Mouse (Mus musculus) T-helper 17 cell (primary cell): Measurements from ENCODE around the gene Psmd2.

Experiments used
- in situ Hi-C, 2 experiments: fragments of 300-600 bp; cut with MboI, MseI; formaldehyde crosslinking; loops; 1 replicate in 1 of 2; 2 replicates in 1 of 2; pipeline ENCODE4 v1.15.1; 2025; ENCODE audit warnings: high pct_unique_total_duplicates in 2 of 2

Gene Psmd2

DNA sequence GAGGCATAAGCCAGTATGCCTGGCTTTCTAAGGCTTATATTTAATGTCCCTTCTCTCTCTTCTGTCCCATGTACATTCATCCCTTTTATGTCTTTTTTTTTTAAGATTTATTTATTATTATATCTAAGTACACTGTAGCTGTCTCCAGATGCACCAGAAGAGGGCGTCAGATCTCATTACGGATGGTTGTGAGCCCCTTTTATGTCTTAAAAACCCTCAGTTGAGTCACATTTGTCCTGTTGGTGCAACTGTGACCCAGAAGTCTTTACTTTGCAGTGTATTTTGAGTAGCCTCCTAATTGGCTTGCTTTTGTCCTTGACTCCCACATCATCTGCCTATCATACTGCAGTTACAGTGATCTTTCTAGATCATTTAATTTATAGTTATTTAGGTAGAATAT lies 1.9 kb downstream of the Psmd2 start:
- in situ Hi-C loops = loop anchor here in 1 of 2 experiments (5.0 to 25.0 kb wide), 2 partner anchors 36 to 691 kb away; no protein-coding TSS in a partner anchor

GRCm38 (mm10) chr16:20657661-20658060 lies 6.2 kb downstream of the Psmd2 start:
- in situ Hi-C loops = loop anchor here in 1 of 2 experiments (25.0 kb wide), 1 partner anchor 695 kb away; no protein-coding TSS in a partner anchor

GRCm38 (mm10) chr16:20668013-20668412 lies 16.6 kb downstream of the Psmd2 start, which contains the start of gene Eif4g1:
TSS of gene Eif4g1 (plus strand) at chr16:20668313.
- in situ Hi-C loops = loop anchor here in 1 of 2 experiments (25.0 kb wide), 1 partner anchor 706 kb away; no protein-coding TSS in a partner anchor

- in situ Hi-C loops = loop anchor here (5.0 to 25.0 kb wide), 3 partner anchors 58 to 708 kb away; partner anchors contain the start of genes Abcf3 (in 1 of the 2), Alg3 (in 1 of the 2), Eef1akmt4 (in 1 of the 2) and Gm49333 (in 1 of the 2)
These were observed 18.8 kb downstream of the Psmd2 start for GRCm38 (mm10) chr16:20670291-20670690.

GRCm38 (mm10) chr16:20671886-20672285 lies 20.4 kb downstream of the Psmd2 start:
- in situ Hi-C loops = loop anchor here (5.0 to 25.0 kb wide), 3 partner anchors 60 to 710 kb away; partner anchors contain the start of genes Abcf3 (in 1 of the 2), Alg3 (in 1 of the 2), Eef1akmt4 (in 1 of the 2) and Gm49333 (in 1 of the 2)

DNA sequence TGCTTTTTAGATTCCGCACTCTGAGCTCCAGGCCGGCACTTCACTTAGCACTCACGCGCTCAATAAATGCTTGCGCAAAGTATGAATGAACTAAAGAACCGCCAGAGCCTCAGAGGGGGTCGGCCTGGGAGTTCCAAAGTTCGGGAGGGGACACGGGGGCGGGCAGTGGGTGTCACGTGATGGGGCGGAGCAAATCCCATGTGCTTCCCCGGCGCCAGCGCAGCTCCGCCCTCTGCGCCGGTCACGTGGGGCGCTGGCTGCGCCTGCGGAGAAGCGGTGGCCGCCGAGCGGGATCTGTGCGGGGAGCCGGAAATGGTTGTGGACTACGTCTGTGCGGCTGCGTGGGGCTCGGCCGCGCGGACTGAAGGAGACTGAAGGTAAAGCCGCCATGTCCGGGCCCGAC lies 21.0 kb downstream of the Psmd2 start:
- in situ Hi-C loops = loop anchor here (5.0 to 25.0 kb wide), 3 partner anchors 60 to 710 kb away; partner anchors contain the start of genes Abcf3 (in 1 of the 2), Alg3 (in 1 of the 2), Eef1akmt4 (in 1 of the 2) and Gm49333 (in 1 of the 2)

DNA sequence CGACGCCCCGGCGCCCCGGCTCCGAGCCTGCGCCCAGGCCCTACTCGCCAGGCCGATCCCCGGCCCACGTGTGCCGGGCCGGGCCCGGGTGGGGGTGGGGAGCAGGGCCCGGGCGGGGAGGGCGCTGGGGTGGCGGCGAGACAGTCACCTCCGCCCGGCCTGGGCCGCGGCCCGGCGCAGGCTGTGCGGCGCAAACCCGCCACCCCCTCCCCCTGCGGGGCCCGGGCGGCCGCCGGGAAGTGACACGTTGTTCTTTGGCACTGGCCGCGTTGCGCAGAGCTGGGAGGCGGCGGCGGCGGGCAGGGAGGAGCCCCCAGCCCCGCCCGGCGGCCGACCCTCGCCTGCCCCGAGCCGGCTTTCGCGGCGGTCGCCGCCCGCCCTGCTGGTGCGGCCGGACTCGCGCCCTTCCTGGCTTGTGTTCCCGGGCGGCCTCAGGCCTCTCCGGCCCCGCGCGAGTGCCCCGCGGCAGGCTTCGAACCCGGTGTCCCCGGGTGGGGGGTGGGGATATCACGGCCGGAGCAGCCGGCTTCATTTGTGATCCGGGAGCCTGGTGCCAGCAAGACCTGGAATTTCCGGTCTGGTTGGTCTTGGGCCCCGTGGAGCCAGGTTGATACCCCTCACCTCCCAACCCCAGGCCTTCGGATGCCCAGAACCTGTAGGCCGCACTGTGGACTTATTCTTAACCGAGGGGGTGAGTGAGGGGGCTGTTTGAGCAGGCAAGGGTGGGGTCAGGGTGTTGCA lies 21.7 kb downstream of the Psmd2 start:
- in situ Hi-C loops = loop anchor here (5.0 to 25.0 kb wide), 3 partner anchors 61 to 711 kb away; partner anchors contain the start of genes Abcf3 (in 1 of the 2), Alg3 (in 1 of the 2), Eef1akmt4 (in 1 of the 2) and Gm49333 (in 1 of the 2)

- in situ Hi-C loops = loop anchor here (5.0 to 25.0 kb wide), 3 partner anchors 62 to 712 kb away; partner anchors contain the start of genes Abcf3 (in 1 of the 2), Alg3 (in 1 of the 2), Eef1akmt4 (in 1 of the 2) and Gm49333 (in 1 of the 2)
These were observed 22.4 kb downstream of the Psmd2 start for GRCm38 (mm10) chr16:20673706-20674303.

DNA sequence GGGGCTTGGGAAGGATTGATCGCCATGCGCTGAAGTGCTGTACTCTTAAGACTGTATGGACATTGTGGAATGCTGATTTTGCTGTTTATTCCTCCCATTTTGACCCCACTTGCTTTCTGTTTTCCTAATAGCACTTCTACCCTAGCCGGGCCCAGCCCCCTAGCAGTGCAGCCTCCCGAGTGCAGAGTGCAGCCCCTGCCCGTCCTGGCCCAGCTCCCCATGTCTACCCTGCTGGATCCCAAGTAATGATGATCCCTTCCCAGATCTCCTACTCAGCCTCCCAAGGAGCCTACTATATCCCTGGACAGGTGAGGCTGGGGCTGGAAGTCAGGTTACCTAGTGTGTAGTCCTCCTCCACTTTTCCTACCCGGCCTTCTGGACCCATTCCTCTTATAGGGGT lies 23.8 kb downstream of the Psmd2 start:
- in situ Hi-C loops = loop anchor here in 1 of 2 experiments (10.0 to 25.0 kb wide), 2 partner anchors 130 to 1562 kb away; partner anchors contain the start of gene Abcf3

- in situ Hi-C loops = loop anchor here in 1 of 2 experiments (10.0 to 25.0 kb wide), 2 partner anchors 132 to 1561 kb away; partner anchors contain the start of gene Abcf3
These were observed 25.2 kb downstream of the Psmd2 start for GRCm38 (mm10) chr16:20676702-20677101.

DNA sequence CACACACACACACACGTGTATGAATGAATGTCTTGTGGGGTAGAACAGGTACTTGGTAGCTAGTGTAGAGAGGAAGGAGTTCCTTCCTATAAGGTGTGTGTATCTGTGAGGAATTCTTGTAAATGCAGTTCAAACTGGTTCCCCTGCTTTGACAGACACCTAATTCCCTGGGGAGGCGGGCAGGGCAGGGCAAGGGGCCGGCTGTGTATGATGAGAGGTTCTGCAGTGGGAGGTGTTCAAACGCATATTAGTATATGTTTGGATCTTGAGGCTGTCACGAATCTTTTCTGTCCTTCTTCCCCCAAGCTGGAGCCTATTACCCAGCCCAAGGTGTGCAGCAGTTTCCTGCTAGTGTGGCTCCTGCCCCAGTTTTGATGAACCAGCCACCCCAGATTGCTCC lies 25.9 kb downstream of the Psmd2 start:
- in situ Hi-C loops = loop anchor here in 1 of 2 experiments (10.0 to 25.0 kb wide), 2 partner anchors 133 to 1560 kb away; partner anchors contain the start of gene Abcf3

- in situ Hi-C loops = loop anchor here in 1 of 2 experiments (10.0 to 25.0 kb wide), 2 partner anchors 133 to 1559 kb away; partner anchors contain the start of gene Abcf3
These were observed 26.7 kb downstream of the Psmd2 start for GRCm38 (mm10) chr16:20677974-20678675.

DNA sequence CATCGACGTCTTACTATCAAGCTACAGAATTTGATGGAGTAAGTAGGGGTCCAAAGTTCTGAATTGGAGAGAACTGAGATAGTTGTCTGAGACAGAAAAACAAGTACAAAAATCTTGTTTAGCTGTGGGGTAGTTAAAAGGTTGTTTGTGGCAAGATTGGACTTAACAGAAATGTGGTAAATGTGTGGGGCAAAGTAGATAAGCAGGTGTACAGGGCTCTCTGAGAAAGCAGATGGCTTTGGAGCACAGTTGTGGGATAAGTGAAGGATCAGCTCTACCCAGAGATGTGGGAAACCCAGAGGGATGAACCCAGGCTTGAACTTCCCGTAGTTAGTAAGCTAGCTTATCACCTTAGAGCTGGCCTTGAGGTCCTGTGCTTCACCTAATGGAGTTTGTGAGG lies 39.3 kb downstream of the Psmd2 start:
- in situ Hi-C loops = loop anchor here in 1 of 2 experiments (25.0 kb wide), 1 partner anchor 1547 kb away; no protein-coding TSS in a partner anchor

- in situ Hi-C loops = loop anchor here in 1 of 2 experiments (25.0 kb wide), 1 partner anchor 1546 kb away; no protein-coding TSS in a partner anchor
These were observed 40.2 kb downstream of the Psmd2 start for GRCm38 (mm10) chr16:20691617-20692016.

DNA sequence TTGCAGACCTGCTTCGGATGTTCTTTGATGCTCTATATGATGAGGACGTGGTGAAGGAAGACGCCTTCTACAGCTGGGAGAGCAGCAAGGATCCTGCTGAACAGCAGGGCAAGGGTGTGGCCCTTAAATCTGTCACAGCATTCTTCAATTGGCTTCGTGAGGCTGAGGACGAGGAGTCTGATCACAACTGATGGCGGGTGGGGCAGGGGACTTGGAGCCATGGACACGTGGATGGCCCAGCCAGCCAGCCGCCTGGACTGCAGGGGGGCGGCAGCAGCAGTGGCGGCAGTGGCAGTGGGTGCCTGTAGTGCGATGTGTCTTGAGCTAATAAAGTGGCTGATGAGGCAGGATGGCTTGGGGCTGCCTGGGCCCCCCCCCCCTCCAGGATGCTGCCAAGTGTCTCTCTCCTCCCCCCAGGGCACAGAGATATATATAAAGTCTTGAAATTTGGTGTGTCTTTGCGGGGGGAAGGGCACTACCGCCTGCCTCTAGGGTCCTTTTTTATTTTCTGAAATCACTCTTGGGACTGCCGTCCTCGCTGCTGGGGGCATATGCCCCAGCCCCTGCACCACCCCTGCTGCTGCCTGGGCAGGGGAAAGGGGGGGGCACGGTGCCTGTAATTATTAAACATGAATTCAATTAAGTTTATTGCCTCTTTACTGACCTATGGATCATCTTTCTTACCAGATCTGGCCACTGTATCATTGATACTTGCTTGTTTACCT lies 41.0 kb downstream of the Psmd2 start:
- in situ Hi-C loops = loop anchor here in 1 of 2 experiments (25.0 kb wide), 1 partner anchor 1545 kb away; no protein-coding TSS in a partner anchor

DNA sequence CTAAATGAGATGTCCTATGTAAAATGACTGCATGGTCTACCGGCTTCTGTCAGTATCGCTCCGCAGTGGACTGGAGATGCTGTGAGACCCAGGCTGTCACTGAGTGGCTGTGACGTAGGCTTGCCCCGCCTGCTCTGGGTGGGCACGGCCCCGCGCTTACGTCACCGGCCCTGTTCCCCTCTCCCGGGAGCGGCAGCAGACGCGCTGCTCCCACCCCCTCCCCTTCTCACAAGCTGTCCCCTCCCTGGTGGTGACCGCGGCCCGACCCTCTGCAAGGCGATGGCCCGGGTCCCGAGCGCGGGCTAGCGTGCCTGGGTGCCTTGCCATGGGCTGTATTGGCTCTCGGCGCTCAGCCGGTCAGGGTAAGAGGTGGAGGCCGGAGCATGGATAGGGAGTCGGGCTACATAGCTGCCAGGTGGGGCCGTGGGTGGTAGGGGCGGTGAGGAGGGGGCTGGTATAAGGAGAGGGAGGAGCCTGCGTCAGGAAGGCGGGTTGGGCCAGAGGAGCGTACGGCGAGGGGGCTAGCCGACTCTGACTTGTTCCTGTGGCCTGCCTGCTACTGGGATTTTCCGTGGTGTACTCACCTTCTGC lies 41.8 kb downstream of the Psmd2 start, which contains the start of gene Fam131a:
Gene Fam131a, plus strand, starts transcription at position 131 of the 591 bp plus-strand sequence.
- in situ Hi-C loops = loop anchor here in 1 of 2 experiments (25.0 kb wide), 1 partner anchor 1544 kb away; no protein-coding TSS in a partner anchor

GRCm38 (mm10) chr16:20694781-20695180 lies 43.3 kb downstream of the Psmd2 start:
- in situ Hi-C loops = loop anchor here in 1 of 2 experiments (25.0 kb wide), 1 partner anchor 1543 kb away; no protein-coding TSS in a partner anchor

DNA sequence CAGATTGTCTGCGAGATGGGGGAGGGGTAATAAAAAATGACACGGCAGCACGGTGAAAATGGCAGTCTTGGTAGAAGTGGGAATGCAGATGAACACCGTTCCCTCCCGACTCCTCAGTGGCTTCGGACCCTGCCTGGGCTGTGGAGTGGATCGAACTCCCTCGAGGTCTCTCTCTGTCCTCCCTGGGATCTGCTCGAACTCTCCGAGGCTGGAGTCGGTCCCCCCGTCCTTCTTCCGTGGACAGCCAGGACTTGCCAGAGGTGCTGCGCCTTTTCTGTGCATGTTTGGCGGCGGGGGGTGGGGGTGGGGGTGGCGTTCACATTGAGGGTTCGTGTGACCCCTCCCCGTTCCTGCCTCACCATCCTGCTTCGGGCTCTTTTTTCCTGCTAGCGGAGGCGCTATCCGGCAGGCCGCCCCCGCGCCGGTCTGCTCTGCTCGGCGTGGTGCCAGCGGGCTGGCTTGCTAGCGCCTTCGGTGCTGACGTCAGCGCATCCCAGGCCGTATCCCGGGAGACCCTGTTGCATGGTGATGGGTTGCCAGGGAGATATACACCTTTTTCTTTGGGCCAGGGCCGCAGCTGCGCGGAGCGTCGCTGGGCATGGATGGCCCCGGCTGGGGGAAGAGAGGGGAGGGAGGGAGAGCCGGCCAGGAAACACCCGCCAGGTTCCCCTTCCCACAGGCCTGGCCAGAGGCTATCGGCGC lies 44.3 kb downstream of the Psmd2 start:
- in situ Hi-C loops = loop anchor here in 1 of 2 experiments (25.0 kb wide), 1 partner anchor 1542 kb away; no protein-coding TSS in a partner anchor
